Mouse (Mus musculus) NIH3T3 (cell line): ENCODE measurements at regions not wholly inside any gene's neighbourhood (a gene's known extent, or its start where the extent isn't known, plus 50 kb on each side); places are given as distances from the start of the nearest gene placed in this dataset.
"Not testable (repeated sequence)": the region's sequence is repeated elsewhere in the genome, so short reads cannot be mapped to it uniquely, and the experiment has no call there.

Experiments used
- DNase-seq: peaks from one replicate; pipeline ENCODE4 v3.0.0-alpha.2; 2012; ENCODE audit warnings: low read depth

DNA sequence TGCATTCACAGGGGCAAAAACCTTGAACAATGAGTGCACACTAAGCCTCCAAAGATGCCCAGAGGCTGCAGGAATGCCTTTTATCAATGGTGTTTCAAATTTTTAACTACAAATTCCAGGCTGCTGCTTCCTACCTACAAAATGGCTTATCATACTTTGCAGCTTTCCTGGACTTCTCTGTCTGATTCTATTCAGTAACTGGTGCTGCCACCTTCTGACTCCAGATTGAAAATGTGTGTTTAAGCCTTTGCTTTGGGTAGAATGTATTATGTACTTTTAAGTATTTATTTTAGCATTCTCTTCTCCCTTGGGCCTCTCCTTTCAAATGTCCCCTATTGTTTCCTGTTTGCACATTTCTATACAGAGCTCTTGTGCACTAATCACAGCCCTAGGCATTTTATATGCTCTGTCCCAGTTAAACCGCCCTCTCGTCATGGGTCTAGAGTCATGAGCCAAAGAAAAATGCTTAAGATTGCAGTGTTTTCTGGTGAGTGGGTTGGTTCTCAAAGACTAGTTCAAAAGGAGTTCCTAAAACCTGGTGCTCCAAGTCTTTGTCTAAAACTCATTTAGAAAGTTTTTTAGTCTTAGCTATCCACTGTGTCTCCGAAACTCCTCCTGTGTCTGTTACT, 472.3 kb upstream of the Dpp10 start:
- DNase-seq: no peak

DNA sequence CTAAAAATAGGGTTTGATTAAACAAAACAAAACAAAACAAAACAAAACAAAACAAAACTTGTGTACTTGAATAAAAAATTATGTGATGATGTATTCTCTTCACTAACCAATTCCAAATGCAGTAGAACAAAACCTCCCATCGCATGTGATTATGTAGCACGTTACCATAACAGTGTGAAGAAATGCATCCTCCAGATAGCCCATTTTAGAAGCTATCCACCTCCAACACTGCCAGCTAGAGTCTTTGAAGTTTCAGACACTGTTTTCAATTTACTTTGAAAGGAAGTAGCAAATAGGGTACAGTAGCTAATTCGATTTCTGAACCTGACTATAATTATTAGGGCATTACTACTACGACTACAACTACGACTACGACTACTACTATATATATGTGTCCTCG, 465.1 kb upstream of the Dpp10 start:
- DNase-seq: no peak

GRCm38 (mm10) chr1:124488456-124488855, 443.1 kb upstream of the Dpp10 start:
- DNase-seq: no peak

DNA sequence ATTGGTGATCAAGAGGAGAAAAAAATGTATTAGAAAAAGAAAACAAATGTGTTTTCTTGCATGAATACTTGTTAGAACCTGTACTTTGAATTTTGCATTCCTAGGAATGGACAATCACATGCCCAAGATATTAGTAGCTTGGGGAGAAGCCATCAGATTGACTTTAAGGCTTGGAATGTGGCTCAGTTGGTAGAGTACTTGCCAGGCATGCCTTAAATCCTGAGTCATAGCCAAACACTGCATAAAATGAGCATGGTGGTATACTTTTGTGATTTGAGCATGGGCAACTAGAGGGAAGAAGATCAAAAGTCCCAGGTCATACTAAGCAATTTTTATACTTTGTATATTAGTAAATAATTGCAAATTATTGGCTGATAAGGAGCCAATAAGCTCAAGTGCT, 442.6 kb upstream of the Dpp10 start:
- DNase-seq: peak; percentile 3

DNA sequence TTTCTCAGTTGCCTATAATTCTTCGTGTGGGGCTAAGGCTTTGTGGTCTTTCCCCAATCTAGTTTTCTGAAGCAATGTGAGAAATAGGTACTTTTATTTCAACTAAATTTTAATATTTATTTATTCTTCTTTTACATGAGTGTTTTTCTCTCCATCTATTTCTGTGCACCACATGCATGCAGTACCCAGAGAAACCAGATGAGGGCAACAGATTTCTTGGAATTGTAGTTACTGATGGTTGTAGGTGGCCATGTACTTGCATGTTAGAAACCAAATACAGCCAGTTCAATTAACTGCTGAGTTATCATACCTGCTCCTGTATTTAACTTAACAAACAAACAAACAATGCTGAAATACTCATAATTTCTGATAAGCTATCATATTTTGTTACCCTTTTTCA, 404.8 kb upstream of the Dpp10 start:
- no peak for DNase-seq

- DNase-seq: no peak
Observed at GRCm38 (mm10) chr1:124439526-124439925, 394.2 kb upstream of the Dpp10 start.

DNA sequence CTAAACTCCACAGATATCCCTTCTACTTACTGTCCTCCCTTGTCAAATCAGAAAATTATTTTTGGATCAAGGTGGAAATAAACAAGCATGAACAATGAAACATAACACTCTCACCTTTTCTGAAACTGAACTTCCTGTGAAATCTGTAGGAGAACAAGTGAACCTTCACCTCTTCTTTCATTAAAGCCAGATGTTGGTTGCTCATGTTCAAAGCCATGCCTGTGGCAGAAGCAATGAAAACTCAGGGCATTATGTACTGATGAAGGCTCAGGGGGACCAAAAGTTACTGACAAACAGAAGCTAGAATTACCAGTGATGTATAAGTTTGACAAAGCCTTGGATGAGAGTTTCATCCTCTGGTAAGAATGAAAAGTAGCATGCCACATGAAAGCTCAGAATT, 390.5 kb upstream of the Dpp10 start:
- DNase-seq: no peak

- no peak for DNase-seq
Observed at GRCm38 (mm10) chr1:124429583-124429982, 384.2 kb upstream of the Dpp10 start.

DNA sequence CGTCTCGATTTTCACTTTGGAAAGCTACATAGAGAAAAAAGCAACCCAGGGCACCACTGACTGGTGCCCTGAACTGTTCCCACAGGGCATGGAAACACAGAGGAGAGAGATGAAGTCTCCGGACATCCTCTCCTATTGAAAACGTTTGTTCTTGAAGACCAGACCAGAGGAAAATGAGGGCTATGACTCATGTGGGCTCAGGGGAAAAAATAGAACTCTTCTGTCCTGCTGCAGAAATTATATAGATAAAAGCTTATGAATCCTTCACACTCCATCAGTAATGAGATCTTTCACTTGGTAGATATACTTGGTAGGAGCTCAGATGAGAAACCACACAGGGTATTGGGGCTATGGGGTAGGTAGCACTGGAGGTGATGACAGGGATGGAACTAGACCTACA, 371.4 kb upstream of the Dpp10 start:
- DNase-seq: no peak

- DNase-seq: no peak
Observed at GRCm38 (mm10) chr1:124410236-124410635, 364.9 kb upstream of the Dpp10 start.

GRCm38 (mm10) chr1:124409781-124410180, 364.4 kb upstream of the Dpp10 start:
- no peak for DNase-seq

DNA sequence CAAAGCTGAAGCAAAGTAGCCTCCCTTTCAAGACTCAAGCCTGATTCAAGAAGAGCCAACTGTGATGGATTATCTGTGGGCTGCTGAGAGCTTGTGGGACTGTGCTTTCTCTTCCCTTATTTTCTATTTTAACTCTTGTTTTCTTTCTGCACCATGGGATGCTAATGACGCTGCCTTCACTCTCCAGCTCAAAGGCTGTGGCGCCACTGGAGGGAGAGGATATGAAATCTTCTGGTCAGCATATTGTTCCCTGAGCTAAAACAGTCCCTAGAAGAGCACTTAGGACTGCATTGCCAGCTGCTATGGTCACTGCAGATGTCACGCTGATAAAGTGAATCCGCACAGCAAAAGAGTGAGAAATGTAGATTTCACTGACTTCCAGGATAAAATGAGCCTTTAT, 324.2 kb upstream of the Dpp10 start:
- no peak for DNase-seq

GRCm38 (mm10) chr1:124348491-124348890, 303.1 kb upstream of the Dpp10 start:
- not testable (repeated sequence) for DNase-seq

- no peak for DNase-seq
Observed at GRCm38 (mm10) chr1:124339444-124339843, 294.1 kb upstream of the Dpp10 start.

DNA sequence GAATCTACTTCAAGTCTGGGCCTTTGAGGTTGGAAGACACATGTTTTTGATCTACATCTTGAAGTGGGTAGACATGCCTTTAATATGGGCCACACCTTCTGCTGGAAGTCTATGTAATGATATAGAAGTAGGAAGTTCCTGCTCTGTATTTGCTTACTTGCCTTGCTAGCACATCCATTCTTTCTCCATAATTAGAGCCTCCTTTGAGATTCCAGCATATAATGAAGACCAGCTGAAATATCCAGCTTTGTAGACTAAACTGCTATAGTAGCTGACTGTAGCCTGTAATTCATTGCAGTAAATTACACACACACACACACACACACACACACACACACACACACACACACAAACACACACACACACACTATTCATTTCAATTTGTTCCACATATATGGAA, 293.3 kb upstream of the Dpp10 start:
- no peak for DNase-seq

DNA sequence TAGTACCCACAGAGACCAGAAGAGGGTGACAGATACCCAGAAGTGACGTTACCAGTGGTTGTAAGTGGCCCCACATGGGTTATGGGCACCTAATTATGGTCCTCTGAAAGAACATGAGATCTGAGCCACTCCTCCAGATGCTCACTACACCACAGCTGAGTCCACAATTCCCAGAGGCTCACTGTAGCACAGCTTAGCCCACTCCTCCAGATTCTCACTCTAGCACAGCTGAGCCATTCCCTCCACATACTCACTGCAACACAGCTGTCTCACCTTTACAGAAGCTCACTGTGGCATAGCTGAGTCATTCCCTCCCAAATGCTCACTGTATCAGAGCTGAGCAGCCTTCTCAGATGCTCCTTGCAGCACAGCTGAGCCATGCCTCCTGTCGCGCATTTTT, 286.9 kb upstream of the Dpp10 start:
- DNase-seq: no peak
